Mouse (Mus musculus) adrenal gland, postnatal 25 days (tissue): ENCODE measurements at regions not wholly inside any gene's neighbourhood (a gene's known extent, or its start where the extent isn't known, plus 50 kb on each side); places are given as distances from the start of the nearest gene placed in this dataset.

Experiments used
- DNase-seq: peaks from one replicate; pipeline ENCODE4 v3.0.0; 2021; ENCODE audit warnings: mixed read lengths

- DNase-seq: peak; percentile 72
Measured at GRCm38 (mm10) chr13:110902994-110903644, 351.7 kb upstream of the Actbl2 start.

- DNase-seq: peak; percentile 17
Measured at GRCm38 (mm10) chr13:110907319-110907955, 347.4 kb upstream of the Actbl2 start.

GRCm38 (mm10) chr13:110911866-110912265 is 342.9 kb upstream of the Actbl2 start:
- no peak for DNase-seq

- no peak for DNase-seq
Measured at GRCm38 (mm10) chr13:110913177-110913576, 341.6 kb upstream of the Actbl2 start.

GRCm38 (mm10) chr13:110913687-110914086 is 341.1 kb upstream of the Actbl2 start:
- peak; percentile 29 for DNase-seq

GRCm38 (mm10) chr13:110915161-110915560 is 339.7 kb upstream of the Actbl2 start:
- DNase-seq: no peak

GRCm38 (mm10) chr13:110923936-110924335 is 330.9 kb upstream of the Actbl2 start:
- no peak for DNase-seq

- no peak for DNase-seq
Measured at GRCm38 (mm10) chr13:110924897-110925296, 329.9 kb upstream of the Actbl2 start.

GRCm38 (mm10) chr13:110928143-110928542 is 326.7 kb upstream of the Actbl2 start:
- no peak for DNase-seq

- DNase-seq: no peak
Measured at GRCm38 (mm10) chr13:110928894-110929293, 325.9 kb upstream of the Actbl2 start.

- DNase-seq: peak; percentile 9
Measured at GRCm38 (mm10) chr13:110929579-110929978, 325.2 kb upstream of the Actbl2 start.

- no peak for DNase-seq
Measured at GRCm38 (mm10) chr13:110941587-110941986, 313.2 kb upstream of the Actbl2 start.

GRCm38 (mm10) chr13:110942986-110943644 is 311.7 kb upstream of the Actbl2 start:
- no peak for DNase-seq

- no peak for DNase-seq
Measured at GRCm38 (mm10) chr13:110944061-110944460, 310.8 kb upstream of the Actbl2 start.

- no peak for DNase-seq
Measured at GRCm38 (mm10) chr13:110944683-110945082, 310.1 kb upstream of the Actbl2 start.

GRCm38 (mm10) chr13:110960212-110960611 is 294.6 kb upstream of the Actbl2 start:
- no peak for DNase-seq

- peak; percentile 5 for DNase-seq
Measured at GRCm38 (mm10) chr13:110967109-110967508, 287.7 kb upstream of the Actbl2 start.

- DNase-seq: peak; percentile 8
Measured at GRCm38 (mm10) chr13:110967626-110968506, 286.9 kb upstream of the Actbl2 start.

- no peak for DNase-seq
Measured at GRCm38 (mm10) chr13:110968507-110968905, 286.3 kb upstream of the Actbl2 start.

- DNase-seq: no peak
Measured at GRCm38 (mm10) chr13:110977379-110977778, 277.4 kb upstream of the Actbl2 start.

GRCm38 (mm10) chr13:110978022-110978421 is 276.8 kb upstream of the Actbl2 start:
- DNase-seq: no peak

- DNase-seq: no peak
Measured at GRCm38 (mm10) chr13:110990677-110991076, 264.1 kb upstream of the Actbl2 start.
